Mouse (Mus musculus) layer of hippocampus, adult 9-11 months (tissue): ENCODE results near the gene 1810024B03Rik.
"Not testable (repeated sequence)": the region's sequence is repeated elsewhere in the genome, so short reads cannot be mapped to it uniquely, and the experiment has no call there.

Experiments used
- DNase-seq: peaks from one replicate; pipeline ENCODE4 v3.0.0; 2022

1810024B03Rik gene

DNA sequence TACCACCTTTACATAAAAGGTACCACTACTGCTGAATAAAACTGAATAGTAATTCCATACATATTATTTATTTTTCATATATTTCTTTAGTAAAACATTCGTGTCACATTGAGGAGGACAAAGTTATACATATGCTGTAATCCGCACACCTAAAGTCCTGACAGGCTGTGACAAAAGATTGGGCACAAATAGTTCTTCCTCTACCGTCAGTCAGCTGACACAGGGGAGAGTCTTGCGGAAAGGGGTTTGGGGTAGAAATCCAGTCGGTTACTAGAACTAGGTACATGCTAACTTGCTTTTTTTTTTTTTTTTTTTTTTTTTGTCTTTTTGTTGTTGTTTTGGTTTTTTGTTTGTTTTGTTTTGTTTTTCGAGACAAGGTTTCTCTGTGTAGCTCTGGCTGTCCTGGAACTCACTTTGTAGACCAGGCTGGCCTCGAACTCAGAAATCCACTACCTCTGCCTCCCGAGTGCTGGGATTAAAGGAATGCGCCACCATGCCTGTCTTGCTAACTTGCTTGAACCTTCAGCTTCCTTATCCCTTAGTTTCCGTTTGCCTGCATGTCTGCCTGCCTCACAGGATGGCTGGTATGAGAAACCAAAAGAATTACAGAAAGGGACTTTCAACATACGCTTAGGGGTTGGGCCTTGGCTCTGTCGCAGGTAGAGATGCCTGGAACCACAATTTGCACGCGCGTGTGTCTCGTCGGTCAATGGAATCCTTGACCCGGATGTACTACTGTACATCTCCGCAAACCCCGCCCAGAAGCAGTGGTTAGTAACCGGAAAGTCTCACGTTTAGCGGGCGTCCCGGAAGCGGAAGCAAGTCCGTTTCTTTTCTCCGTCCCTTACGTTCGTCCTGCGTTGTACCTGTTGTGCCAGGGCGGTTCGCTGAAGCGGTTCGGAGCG lies at the start of gene 1810024B03Rik, which contains the start of gene Snrnp200:
Gene 1810024B03Rik, minus strand, starts transcription at position 734 of the 905 bp plus-strand sequence.
Gene Snrnp200, plus strand, starts transcription at position 840 of the 905 bp plus-strand sequence.
- DNase-seq: peak; percentile 96

DNA sequence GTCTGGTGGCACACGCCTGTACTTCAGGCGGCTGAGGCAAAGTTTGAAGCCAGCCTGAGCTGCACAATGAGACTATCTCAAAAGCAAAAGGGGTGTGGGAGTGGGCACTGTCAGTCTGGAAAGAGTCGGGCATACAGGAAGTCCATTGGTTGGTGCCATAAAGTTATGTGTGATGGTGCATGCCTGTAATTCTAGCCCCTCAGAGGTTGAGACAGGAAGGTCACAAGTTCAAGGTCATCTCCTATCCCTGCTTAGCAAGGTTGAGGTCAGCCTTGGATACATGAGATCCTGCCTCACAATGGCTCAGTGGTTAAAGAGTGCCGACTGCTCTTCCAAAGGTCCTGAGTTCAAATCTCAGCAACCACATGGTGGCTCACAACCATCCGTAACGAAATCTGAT lies 47.2 kb upstream of the 1810024B03Rik start:
- DNase-seq: no peak

- no peak for DNase-seq
Observed at GRCm38 (mm10) chr2:127254604-127255134, 46.6 kb upstream of the 1810024B03Rik start.

- DNase-seq: no peak
Observed at GRCm38 (mm10) chr2:127252787-127253186, 44.7 kb upstream of the 1810024B03Rik start.

DNA sequence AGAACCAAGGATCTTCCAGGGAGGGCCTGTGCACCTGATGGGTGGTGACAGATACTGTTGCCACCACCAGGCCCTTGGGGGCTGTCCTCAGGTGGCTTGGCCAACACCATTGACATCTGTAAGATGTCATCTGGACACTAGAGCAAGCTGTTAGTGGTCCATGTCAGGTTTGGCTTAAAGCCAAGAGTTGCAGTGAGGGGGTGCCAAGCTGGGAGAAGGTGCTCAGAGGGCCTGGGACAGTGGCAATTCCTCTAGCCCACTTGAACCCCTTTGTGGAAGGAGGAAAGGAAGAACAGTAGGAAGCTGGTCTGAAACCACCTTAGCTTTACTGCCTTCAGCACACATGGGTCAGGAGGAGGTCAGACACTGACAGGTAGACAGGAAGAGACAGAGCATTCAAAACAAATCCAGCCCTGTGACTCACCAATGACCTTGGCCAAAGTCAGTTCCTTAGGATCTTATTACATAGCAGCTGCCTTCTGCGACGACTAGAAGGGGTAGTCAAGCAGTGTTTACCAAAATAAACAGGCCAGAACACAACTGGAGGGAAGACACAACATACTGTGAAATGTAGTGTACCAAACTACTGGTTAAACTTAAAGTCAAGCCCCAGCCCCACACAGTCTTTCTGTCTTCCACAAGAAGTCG lies 43.9 kb upstream of the 1810024B03Rik start:
- no peak for DNase-seq

DNA sequence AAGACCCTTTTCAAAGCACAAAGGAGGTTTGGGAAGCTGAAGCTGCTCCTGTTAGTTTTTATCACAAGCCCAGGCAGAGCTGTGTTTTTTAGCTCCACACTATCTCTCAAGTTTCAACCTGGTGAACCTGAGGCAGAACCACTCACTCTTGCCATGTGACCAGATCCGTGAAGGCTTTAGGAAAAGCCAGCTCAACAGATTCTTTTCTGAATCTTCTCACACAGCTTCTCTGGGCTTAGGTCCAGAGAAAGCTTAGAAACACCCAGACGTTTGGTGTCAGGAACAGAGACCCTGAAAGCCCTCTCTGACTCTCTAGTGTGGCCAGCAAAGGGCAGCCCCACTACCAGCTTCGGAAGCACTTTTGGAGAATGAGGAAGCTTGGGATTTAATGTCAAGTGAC lies 43.4 kb upstream of the 1810024B03Rik start:
- DNase-seq: no peak

GRCm38 (mm10) chr2:127250291-127251008 lies 42.4 kb upstream of the 1810024B03Rik start:
- no peak for DNase-seq

GRCm38 (mm10) chr2:127248334-127249004 lies 40.4 kb upstream of the 1810024B03Rik start:
- DNase-seq: peak; percentile 38

DNA sequence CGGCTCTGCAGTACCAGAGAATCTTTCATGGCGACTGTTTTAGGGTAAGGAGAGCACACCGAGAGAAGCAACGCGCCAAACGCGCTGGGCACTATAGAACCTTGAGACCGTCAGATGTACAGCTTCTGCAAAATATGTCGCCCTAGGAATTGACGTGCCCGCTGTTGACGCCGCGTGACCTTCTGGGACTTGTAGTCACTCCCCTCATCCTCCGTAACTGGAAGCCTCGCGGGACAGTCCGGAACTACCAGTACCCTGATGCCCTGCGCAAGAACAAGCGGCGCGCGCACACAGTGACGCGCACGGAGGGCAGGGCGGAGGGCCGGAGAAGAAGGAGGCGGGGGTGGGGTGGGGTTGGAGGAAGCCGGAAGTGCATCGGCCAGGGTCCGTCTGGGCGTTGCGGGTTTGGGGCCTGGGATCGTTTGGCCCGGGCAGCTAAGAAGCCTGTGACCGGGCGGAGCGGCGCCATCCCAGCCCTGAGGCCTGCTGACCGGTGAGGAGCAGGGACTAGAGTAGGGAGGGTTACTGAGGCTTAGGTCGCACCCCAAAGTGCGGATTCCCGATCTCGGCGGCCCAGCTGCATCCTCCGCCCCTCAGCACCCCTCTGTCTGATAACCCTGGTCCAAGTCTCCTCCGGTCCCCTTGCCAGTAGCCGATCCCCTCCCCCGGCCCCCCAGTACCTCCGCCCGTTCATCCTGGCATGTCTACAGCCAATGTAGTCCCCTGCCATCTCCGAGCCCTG lies 39.7 kb upstream of the 1810024B03Rik start, which contains the start of the genes Ciao1 and Tmem127:
Gene Ciao1, minus strand, starts transcription at position 225 of the 742 bp plus-strand sequence.
Gene Tmem127, plus strand, starts transcription at position 317 of the 742 bp plus-strand sequence.
- DNase-seq: peak; percentile 99

- no peak for DNase-seq
Observed at GRCm38 (mm10) chr2:127240065-127240464, 32.0 kb upstream of the 1810024B03Rik start.

DNA sequence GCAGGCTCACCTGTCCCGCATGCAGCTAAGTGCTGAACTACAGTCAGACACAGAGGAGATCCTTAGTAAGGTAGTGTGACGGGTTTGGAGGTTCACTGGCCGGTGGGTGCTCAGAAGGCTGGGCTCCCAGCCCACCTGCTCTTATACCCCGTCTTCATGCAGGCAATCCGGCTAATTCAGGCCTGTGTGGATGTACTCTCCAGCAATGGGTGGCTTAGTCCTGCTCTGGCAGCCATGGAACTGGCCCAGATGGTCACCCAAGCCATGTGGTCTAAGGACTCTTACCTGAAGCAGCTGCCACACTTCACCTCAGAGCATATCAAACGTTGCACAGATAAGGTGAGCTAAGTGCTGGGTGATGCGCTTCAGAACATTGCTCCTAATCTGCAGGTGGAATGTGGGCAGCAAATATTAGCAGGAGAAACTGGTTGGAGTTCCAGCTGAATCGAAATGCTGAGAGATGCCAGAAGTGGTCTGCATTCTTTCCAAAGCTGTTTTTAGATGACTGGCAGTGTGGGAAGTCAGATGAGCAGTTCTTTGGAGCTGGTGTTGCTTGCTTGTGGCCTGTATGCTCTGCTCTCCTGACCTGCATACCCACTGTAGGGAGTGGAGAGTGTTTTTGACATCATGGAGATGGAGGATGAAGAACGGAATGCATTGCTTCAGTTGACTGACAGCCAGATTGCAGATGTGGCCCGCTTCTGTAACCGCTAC lies 30.0 kb upstream of the 1810024B03Rik start:
- no peak for DNase-seq

DNA sequence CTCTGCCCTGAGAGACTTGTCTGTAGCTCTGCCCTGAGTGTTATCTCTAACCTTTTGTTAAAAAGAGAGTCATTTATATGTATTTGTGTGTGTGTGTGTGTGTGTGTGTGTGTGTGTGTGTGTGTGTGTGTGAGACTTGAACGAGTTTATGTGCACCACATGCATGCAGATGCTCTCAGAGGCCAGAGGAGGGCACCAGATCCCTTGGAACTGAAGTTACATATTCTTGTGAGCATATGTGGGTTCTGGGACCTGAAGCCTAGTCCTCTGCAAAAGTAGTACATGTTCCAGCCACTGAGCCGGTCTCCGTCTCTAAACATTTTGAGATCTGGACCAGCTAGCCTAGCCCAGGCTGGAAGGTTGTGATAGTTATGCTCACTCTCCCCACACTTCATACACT lies 17.2 kb upstream of the 1810024B03Rik start:
- DNase-seq: no peak

- DNase-seq: no peak
Observed at GRCm38 (mm10) chr2:127217746-127218145, 9.7 kb upstream of the 1810024B03Rik start.

GRCm38 (mm10) chr2:127210701-127211100 lies 2.6 kb upstream of the 1810024B03Rik start:
- no peak for DNase-seq

GRCm38 (mm10) chr2:127208452-127208769 lies 331 bp upstream of the 1810024B03Rik start:
- DNase-seq: no peak

GRCm38 (mm10) chr2:127206916-127207315 lies 1.2 kb downstream of the 1810024B03Rik start:
- DNase-seq: no peak

GRCm38 (mm10) chr2:127205936-127206335 lies 2.1 kb downstream of the 1810024B03Rik start:
- not testable (repeated sequence) for DNase-seq

DNA sequence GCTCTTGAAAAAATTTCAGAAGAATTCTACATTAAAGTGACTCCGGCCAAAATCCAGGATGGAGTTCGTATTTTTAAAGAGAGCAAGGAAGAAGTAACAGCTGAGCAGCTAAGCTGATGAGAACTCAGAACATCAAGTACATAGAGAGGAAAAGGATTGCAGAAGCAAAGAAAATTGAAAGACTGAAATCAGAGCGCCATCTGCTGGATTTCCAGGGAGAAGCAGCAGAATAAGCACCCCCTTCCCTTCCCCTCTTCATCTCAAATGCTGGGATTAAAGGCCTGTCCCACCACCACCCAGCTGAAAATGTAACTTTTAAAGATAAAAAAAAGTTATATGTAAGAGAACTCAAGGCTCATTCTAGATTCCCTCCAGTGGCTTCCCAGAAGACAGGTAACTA lies 3.1 kb downstream of the 1810024B03Rik start:
- peak; percentile 20 for DNase-seq

- DNase-seq: no peak
Observed at GRCm38 (mm10) chr2:127189574-127189973, 18.5 kb downstream of the 1810024B03Rik start.

GRCm38 (mm10) chr2:127182598-127183381 lies 25.3 kb downstream of the 1810024B03Rik start:
- peak; percentile 94 for DNase-seq
